Mouse (Mus musculus) lung, postnatal 10 days (tissue): ENCODE data around the gene Smim17.
"Not testable (repeated sequence)": the region's sequence is repeated elsewhere in the genome, so short reads cannot be mapped to it uniquely, and the experiment has no call there.

ENCODE experiments used
- DNase-seq: peaks from one replicate; pipeline ENCODE4 v3.0.0; 2021

Gene Smim17

GRCm38 (mm10) chr7:6397996-6398975, at the start of gene Smim17:
Gene Smim17, plus strand, starts transcription at chr7:6398715.
- DNase-seq = peak; percentile 45

DNA sequence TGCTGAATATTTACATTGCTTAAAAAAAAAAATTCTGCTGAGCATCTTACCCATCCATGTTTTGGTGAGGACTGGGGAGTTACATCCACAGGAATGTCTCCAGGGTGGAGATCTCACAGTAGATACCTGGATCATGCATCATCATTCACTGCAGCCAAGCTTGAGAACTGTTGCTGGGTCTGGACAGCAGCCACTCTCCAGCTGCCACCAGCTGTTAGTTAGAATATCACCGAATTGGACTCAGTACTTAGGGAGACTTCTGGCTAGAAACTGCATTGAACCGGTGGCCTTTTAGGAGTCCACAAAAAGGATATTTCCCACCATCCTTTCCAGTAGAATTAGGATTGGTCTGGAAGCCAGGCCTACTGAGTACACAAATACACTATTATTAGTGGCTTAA, 40.4 kb upstream of the Smim17 start:
- DNase-seq = peak; percentile 48

GRCm38 (mm10) chr7:6358937-6359590, 39.5 kb upstream of the Smim17 start:
- peak; percentile 58 for DNase-seq

GRCm38 (mm10) chr7:6360477-6361060, 37.9 kb upstream of the Smim17 start:
- no peak for DNase-seq

DNA sequence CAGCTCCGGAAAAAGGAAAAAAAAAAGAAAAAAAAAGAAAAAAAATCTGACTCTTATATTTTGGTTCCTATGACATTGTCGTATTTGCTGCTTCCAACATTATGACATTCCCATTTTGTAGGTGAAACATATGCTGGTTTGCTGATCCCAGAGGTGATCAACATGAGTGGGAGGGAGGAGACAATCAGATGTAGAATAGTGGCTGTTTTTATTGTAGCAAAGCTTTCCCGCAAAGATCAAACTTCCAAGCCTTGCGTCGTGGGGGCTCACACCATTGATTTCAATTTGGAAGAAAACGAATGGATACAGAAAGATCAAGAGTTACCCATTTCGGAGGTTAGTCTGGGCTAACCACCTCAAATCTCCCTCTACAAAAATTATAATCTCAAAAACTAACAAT, 36.8 kb upstream of the Smim17 start:
- no peak for DNase-seq

GRCm38 (mm10) chr7:6362268-6363046, 36.1 kb upstream of the Smim17 start:
- DNase-seq = peak; percentile 99

- DNase-seq = no peak
These were observed 35.4 kb upstream of the Smim17 start, which contains the start of gene Zfp78 for GRCm38 (mm10) chr7:6363047-6363488. Gene Zfp78, plus strand, starts transcription at chr7:6363280.

GRCm38 (mm10) chr7:6364761-6365160, 33.8 kb upstream of the Smim17 start:
- no peak for DNase-seq

DNA sequence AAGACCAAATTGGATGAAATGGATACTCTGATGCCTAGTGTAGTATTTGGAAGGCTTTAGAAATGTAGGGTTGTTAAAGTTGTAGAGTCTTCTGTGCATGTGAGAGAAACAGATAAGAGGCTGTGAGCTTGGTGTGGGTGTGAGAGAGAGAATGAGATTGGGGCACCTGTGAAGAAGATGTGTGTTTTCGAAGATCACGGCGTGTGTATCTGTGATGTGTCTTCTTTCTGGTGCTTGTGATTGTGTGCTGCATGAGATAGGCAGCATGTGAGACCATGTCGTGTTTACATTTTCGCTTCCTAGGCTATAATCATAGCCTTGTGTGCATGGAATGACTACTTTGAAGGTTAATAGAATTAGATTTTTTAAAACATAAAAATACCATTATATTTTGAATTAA, 31.3 kb upstream of the Smim17 start:
- no peak for DNase-seq

DNA sequence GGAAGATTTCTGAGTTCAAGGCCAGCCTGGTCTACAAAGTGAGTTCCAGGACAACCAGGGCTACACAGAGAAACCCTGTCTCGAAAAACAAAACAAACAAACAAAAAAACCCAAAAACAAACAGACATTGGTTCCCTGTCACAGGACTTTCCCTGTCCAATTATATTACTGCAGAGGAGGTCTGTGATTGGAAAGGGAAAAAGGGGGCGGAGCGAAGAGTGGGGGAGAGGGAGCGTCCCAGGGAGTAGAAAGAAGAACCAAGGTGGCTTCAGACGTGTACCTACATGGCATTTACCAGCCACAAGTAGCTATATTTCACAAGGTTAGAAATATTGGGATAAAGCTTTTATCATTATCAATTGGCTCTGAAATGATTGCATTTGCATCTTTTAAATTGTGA, 30.4 kb upstream of the Smim17 start:
- not testable (repeated sequence) for DNase-seq

GRCm38 (mm10) chr7:6369460-6369859, 29.1 kb upstream of the Smim17 start:
- no peak for DNase-seq

GRCm38 (mm10) chr7:6372993-6373392, 25.5 kb upstream of the Smim17 start:
- no peak for DNase-seq

DNA sequence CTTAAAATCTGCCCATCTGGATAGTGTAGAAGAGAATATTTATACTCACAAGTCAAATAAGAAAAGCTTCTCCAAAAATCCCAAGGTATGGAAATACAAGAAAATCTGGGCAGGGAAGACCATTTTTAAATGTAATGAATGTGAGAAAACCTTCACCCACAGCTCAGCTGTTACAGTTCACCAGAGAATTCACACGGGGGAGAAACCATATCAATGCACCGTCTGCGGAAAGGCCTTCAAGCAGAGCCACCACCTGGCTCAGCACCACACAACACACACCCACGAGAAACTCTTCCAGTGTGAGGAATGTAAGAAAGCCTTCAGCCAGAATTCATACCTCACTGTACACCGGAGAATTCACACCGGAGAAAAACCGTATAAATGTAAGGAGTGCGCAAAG, 20.1 kb upstream of the Smim17 start:
- no peak for DNase-seq

DNA sequence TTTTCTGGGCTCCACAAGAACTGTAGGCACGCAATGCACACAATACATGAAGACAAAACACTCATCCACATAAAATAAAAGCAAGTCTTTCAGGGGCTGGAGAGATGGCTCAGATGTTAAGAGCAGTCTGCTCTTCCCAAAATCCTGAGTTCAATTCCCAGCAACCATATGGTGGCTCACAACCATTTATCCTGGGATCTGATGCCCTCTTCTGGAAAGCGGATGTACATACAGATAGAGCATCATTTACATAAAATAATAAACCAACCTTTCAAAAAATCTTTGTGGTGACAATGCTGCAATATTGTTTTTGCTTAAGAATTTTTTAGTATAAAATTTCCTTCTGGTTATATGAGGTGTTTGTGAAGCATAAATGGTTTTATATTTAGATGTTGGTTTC, 17.1 kb upstream of the Smim17 start:
- DNase-seq = no peak

DNA sequence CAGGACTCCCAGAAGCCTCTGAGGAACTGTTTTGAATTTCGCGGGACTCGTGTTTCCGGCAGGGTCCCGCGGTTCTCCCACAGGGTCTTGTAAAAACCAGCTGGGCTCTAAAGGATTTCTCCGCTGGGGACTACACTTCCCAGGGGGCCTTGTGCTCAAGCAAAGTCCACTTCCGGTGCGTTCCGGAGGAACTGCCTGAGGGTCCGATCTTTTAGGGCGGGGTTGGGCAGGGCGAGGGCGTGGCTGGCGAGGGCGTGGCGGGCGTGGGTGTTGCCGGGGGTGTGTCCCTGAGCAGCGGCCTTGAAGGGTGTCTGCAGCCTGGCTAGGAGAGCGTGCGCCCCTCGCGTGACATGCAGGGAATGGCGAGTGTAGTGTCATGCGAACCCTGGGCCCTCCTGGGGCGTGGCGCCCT, 15.5 kb upstream of the Smim17 start, which contains the start of gene Zfp28:
Gene Zfp28 (plus strand): TSS at position 252 of the 412 bp plus-strand sequence.
- DNase-seq = peak; percentile 97

- DNase-seq = no peak
These were observed 14.5 kb upstream of the Smim17 start for GRCm38 (mm10) chr7:6384011-6384410.

DNA sequence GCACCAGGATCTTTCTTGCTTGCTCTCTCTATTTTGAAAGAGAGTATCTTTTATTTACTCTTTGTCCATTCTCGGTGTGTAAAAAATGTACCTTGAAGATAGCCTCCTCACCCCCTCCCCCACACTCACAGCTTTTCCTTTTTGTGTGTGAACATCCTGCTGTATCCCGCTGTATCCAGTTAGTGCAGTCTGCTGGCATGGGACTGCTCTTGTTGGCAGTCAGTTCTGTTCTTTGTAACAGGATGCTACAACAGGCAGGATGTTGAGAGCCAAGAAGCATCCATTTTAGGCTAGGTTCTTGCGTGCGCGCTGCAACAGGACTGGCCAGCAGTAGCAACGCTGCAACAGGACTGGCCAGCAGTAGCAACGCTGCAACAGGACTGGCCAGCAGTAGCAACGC, 11.5 kb upstream of the Smim17 start:
- DNase-seq = peak; percentile 66

DNA sequence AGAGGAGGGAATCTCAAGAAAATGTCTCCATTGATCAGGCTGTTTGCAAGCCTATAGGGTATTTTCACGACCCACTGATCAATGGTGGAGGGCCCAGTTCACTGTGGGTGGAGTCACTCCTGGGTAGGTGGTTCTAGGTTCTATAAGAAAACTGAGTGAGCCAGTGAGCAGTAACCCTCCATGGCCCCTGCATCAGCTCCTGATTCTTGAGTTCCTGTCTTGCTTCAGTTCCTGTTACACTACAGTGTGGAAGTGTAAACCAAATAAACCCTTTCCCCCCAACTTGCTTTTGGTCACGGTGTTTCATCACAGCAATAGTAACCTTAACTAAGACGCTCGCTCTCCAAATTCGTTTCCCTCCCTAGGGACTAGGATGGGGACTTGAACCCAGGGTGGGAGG, 9.5 kb upstream of the Smim17 start:
- DNase-seq = no peak

DNA sequence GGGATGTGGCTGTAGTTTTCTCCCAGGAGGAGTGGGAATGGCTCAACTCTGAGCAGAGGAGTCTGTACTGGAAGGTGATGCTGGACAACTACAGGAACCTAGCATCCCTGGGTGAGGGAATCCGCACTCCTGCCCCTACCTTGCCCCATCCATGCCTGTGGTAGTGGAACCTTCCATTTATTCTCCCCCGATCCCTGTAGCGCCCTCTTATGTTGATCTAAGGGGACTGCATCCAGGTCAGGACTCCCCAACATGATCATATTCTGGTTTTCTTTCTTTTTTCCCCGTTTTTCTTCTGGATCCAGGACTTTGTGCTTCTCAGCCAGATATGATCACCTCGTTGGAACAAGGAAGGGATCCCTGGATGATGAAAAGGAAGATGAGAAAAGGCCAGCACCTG, 9.1 kb upstream of the Smim17 start:
- DNase-seq = no peak

DNA sequence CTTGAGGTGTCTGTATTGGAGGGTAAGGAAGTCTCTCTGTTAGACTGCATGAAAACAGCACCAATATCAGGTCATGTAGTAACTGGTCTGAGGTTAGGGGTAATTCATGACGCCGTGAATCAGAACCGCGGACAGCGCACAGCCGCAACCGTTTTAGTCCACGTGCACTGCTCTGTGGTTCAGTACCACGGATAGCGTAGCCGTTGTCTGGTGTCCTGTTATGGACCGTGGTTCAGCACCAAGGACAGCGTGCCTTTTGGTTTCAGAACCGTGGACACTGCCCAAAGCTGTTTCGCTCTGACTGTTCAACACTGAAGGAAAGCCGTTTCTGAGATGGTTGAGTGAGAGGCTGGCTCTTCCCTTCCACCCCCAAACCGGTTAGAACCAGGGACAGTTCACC, 11.5 kb downstream of the Smim17 start, which contains the start of gene Gm20715:
Gene Gm20715 (plus strand): TSS at position 235 of the 400 bp plus-strand sequence.
- peak; percentile 97 for DNase-seq

DNA sequence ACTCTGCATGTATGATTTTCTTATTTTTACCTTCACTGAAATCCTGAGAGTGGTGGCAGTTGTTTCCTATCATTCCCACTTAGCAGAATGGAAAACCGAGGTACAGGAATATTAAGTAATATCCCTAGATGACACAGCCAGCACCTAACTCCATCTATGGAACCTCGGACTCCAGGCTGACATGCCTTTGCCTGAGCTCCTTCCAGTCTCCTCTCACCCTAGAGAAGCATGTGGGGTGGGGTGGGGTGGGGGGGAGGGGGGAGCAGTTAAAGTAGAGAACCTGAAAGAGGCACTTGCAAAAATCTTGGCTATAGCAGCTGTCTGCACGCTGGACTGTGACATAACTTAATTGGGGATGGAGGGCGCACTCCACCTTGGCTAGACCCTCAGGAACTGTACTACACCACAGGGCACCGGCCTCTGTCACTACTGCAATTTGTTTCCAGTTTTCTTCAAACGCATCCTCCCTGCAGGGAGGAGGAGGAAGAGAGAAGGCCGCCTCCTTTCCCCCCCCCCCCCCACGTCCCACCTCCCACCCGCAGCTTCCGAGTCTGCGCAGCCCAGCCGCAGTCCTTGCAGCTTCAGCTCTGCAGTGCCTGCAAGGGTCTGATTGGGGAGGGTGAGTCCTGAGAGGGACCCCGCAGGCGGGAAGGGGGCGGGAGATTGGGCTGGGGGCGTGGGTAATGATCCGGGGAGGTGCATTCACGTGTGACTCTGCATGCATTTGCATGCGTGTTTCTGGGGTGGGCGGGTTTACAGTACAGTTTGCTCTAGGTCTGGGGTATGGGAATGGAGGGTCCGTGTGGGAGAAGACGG, 16.3 kb downstream of the Smim17 start:
- DNase-seq = no peak

DNA sequence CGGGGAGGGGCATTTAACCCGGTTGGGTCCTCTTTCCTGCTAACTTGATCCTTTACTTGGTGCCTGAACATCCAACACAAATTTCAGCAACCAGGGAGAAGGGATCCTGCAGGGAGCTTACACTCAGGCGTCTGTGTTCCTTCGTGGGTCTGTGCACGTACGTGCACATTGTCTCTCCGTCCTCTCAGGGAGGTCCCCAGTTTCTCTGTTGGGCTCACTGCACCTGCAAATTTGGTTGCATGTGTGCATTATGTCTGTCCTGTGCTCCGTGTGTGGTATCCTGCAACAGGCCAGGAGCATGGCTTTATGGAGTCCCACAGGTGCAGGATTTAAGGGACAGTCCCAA, 16.9 kb downstream of the Smim17 start:
- DNase-seq = no peak
